Mouse (Mus musculus): ENCODE results near the gene Ttc28. TPM values are rescaled to one million over a fixed set of nuclear protein-coding genes. Genes with fewer than 3 reads are reported as not detected.

The Ttc28 gene
- total and polyA plus RNA-seq, 3 experiments, result 0.21 to 0.89 (median 0.28) TPM

DNA sequence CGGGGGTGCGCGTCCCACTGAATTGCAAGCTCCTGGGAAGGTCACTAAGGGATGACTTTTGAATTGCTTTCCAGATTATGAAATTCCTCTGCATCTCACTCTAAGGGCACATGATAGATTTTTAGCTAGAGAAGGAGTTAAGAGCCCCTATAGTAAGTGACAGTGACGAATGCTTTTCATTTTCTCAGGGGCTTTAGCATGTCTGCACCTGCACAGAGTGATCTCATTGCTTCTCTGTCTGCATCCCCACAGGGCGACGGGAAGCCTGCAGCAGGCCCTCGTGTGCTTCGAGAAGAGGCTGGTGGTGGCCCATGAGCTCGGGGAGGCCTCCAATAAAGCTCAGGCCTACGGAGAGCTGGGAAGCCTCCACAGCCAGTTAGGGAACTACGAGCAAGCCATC lies 345.7 kb downstream of the Ttc28 start:
- no peak overlapping the region for H3K4me3 ChIP-seq (replicated peaks in 1 of 3; ENCODE audit: low read depth in 2 of 3, low read length in 2 of 3, poor library complexity in 1 of 3)
- H3K4me1 ChIP-seq (ENCODE audit: control insufficient read depth in 1 of 2, insufficient read depth in 2 of 2), result no peaks in the 10 kb centered on the region; a peak in 1 of 4 replicates
- no peaks in the 10 kb centered on the region for H3K9me3 ChIP-seq (replicated peaks; ENCODE audit: low read length)
- no peaks in the 10 kb centered on the region for H3K79me2 ChIP-seq (replicated peaks; ENCODE audit: control insufficient read depth, extremely low read depth, insufficient read depth, poor library complexity, severe bottlenecking)
- peaks cover 14% of the 10 kb centered on the region for H3K27me3 ChIP-seq (replicated peaks)
- dilution Hi-C loops (cut with MboI; ENCODE audit: extremely low pct_ligation_motif_present, extremely low pct_unique_long_range_greater_than_20kb, low sequenced_read_pairs), result no loop called here
- TF ChIP-seq JUN (IDR thresholded peaks at IDR 0.05; ENCODE audit: insufficient read depth, low read depth, low read length), result no peak
- no peak for TF ChIP-seq MEF2A (IDR thresholded peaks at IDR 0.05; ENCODE audit: borderline replicate concordance, low read depth, low read length)
- no peak for TF ChIP-seq ELF1 (IDR thresholded peaks at IDR 0.05; ENCODE audit: low read depth, low read length)
- no peak for TF ChIP-seq ETS1 (conservative IDR thresholded peaks at IDR 0.05; ENCODE audit: low read depth, low read length)
- TF ChIP-seq E2F4 (IDR thresholded peaks at IDR 0.05; ENCODE audit: insufficient replicate concordance, low read depth, low read length), result no peak
- TF ChIP-seq TCF12 (IDR thresholded peaks at IDR 0.05; ENCODE audit: low read depth, low read length), result no peak
- no peak for TF ChIP-seq BHLHE40 (IDR thresholded peaks at IDR 0.05; ENCODE audit: low read depth, low read length)
- no peak for TF ChIP-seq ZC3H11A (IDR thresholded peaks at IDR 0.05; ENCODE audit: low read depth, low read length)
- no peak for TF ChIP-seq HCFC1 (IDR thresholded peaks at IDR 0.05; ENCODE audit: low read depth, low read length)
- no peaks in the 10 kb centered on the region for H3K36me3 ChIP-seq (replicated peaks in 1 of 2; ENCODE audit: control insufficient read depth in 1 of 2, insufficient read depth in 1 of 2, low read length in 1 of 2)
- in situ Hi-C loops (cut with MboI; ENCODE audit: low pct_ligation_motif_present, low pct_unique_long_range_greater_than_20kb, low sequenced_read_pairs), result no loop called here
- H3K9ac ChIP-seq (ENCODE audit: insufficient read depth, low read depth), result no peak overlapping the region
- no peak overlapping the region for H3K4me2 ChIP-seq (ENCODE audit: insufficient read depth, low read depth, poor library complexity, severe bottlenecking)
- DNase-seq (ENCODE audit: extremely low read depth), result no peak
- H3K27ac ChIP-seq (ENCODE audit: insufficient read depth, low read depth), result no peak overlapping the region

- Histone ChIP-seq H3K4me2 (ENCODE audit: insufficient read depth, low read depth, poor library complexity, severe bottlenecking) (no peak overlapping the region), H3K27me3 (replicated peaks) (peaks cover 17% of the 10 kb centered on the region), H3K4me1 (ENCODE audit: control insufficient read depth in 1 of 2, insufficient read depth in 2 of 2) (no peaks in the 10 kb centered on the region; a peak in 1 of 4 replicates), H3K27ac (ENCODE audit: insufficient read depth, low read depth) (no peak overlapping the region), H3K79me2 (replicated peaks; ENCODE audit: control insufficient read depth, extremely low read depth, insufficient read depth, poor library complexity, severe bottlenecking) (no peaks in the 10 kb centered on the region), H3K9me3 (replicated peaks; ENCODE audit: low read length) (no peaks in the 10 kb centered on the region), H3K36me3 (replicated peaks in 1 of 2; ENCODE audit: control insufficient read depth in 1 of 2, insufficient read depth in 1 of 2, low read length in 1 of 2) (no peaks in the 10 kb centered on the region), H3K4me3 (replicated peaks in 1 of 3; ENCODE audit: low read depth in 2 of 3, low read length in 2 of 3, poor library complexity in 1 of 3) (no peak overlapping the region), H3K9ac (ENCODE audit: insufficient read depth, low read depth) (no peak overlapping the region)
- dilution Hi-C loops (cut with MboI; ENCODE audit: extremely low pct_ligation_motif_present, extremely low pct_unique_long_range_greater_than_20kb, low sequenced_read_pairs) (no loop called here), in situ Hi-C loops (cut with MboI; ENCODE audit: low pct_ligation_motif_present, low pct_unique_long_range_greater_than_20kb, low sequenced_read_pairs) (no loop called here)
- no peak for DNase-seq (ENCODE audit: extremely low read depth)
- TF ChIP-seq ETS1 (conservative IDR thresholded peaks at IDR 0.05; ENCODE audit: low read depth, low read length) (no peak), HCFC1 (IDR thresholded peaks at IDR 0.05; ENCODE audit: low read depth, low read length) (no peak), RAD21 (IDR thresholded peaks at IDR 0.05; ENCODE audit: low read depth, low read length) (no peak), EP300 (IDR thresholded peaks at IDR 0.05; ENCODE audit: low read length) (no peak), PAX5 (IDR thresholded peaks at IDR 0.05; ENCODE audit: low read length) (no peak), E2F4 (IDR thresholded peaks at IDR 0.05; ENCODE audit: insufficient replicate concordance, low read depth, low read length) (no peak), IRF4 (IDR thresholded peaks at IDR 0.05; ENCODE audit: low read depth, low read length) (no peak), MXI1 (IDR thresholded peaks at IDR 0.05; ENCODE audit: low read depth, low read length) (no peak), CHD1 (IDR thresholded peaks at IDR 0.05; ENCODE audit: low read depth, low read length) (no peak), SMC3 (IDR thresholded peaks at IDR 0.05; ENCODE audit: low read depth, low read length) (no peak), ELF1 (IDR thresholded peaks at IDR 0.05; ENCODE audit: low read depth, low read length) (no peak), ZKSCAN1 (IDR thresholded peaks at IDR 0.05; ENCODE audit: borderline replicate concordance, low read depth, low read length) (no peak)
These were observed 346.9 kb downstream of the Ttc28 start for GRCm38 (mm10) chr5:111226486-111226885.

Data from CH12.LX (cell line).